Mouse (Mus musculus): ENCODE results near the gene Aff1. TPM values are rescaled to one million over a fixed set of nuclear protein-coding genes. Genes with fewer than 3 reads are reported as not detected.

The Aff1 gene
- total RNA-seq, 2 experiments from 2014 or later = 38.3 to 39.9 TPM

DNA sequence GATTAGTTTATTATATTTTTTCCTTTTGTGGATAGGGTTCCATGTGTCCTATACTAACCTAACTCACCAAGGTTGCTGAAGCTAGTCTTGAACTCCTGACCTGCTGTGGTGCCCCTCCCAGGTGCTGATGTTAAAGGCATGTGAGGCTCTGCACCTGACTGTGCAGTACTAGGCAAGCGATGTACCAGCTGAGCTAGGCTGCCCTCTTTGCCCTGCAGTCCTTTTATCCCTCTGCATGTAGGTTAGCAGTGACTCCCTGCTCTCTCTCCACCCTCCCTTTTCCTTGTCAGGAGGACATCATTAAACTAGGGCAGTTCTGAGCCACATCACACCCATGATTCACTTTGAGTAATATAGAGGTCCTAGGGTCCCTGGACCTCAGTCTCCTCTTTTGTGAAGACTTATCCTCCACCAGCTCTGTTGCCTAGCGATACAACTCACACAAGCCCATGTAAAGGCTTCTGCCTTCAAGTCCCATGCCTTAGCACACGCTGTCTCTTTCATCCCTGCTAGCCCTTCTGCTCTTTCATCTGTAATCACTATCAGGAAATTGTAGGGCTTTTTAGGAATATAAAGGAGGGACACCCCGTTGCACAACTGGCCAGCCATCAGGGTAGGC, 35.7 kb downstream of the Aff1 start:
- no peak for DNase-seq

DNA sequence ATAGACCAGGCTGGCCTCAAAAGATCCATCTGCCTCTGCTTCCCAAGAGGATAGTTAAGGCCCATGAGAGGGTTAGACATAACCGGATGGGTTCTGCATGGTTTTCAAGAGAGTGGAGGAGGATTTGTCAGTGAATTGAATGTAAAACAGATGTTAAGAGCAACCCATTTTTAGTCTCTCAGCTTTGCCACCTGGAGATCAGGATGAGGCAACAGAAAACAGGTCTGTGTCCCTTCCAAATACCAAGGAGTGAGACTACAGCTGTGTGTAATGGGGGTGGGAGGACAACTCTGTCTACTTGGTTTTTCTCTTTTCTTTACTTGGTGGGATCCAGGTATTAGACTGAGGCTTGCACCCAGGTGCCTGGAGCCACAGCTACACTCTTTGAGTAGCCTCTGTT, 37.1 kb downstream of the Aff1 start:
- no peak for DNase-seq

DNA sequence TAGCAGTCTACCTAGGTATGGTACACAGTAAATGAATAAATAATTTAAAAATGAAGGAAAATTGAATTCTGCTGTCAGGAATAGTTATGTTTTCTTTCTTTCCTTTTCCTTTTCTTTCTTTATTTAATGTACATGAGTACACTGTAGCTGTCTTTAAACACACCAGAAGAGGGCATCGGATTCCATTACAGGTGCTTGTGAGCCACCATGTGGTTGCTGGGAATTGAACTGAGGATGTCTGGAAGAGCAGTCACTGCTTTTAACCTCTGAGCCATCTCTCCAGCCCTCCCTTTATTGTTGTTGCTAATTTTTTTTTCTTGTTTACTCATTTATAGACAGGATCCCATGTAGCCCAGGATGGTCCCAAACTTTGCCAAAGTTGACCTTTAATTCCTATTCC, 38.0 kb downstream of the Aff1 start:
- DNase-seq = no peak

DNA sequence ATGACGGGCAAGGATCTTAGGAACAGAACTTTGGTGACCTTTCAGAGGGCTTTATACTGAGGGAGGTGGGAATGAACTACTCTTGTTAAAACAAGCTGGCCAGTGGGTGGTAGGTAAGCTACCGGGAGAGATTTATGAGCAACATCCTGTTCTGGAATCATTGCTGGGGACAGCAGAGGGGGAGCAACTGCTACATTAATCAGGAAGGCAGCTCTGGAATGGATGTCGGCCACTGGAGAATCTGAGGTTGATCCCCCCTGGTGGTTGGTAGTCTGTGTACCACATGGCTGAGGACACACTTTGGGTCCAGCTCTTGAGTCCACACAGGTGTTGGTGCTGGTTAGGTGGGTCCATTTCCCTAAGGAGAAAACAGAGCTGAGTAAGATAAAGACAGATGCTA, 38.6 kb downstream of the Aff1 start:
- no peak for DNase-seq

DNA sequence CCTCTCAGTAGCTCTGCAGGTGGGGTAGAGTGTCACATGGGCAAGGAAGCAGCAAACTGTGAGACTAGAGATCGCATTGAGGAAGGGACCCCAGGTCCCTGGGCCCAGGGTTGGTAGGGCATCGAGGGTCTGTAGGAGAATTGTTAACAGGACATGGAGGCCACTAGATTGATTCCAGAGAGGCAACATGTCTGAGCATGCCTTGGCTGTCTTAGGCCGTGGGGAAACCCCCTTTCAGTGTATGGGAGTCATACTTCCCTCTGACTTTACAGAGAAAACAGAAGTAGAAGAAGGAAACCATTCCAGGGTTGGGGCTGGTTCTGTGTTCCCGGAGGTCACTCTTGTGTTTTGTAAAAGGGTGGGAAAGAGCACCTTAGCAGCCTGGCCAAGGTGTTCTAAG, 40.4 kb downstream of the Aff1 start:
- no peak for DNase-seq

DNA sequence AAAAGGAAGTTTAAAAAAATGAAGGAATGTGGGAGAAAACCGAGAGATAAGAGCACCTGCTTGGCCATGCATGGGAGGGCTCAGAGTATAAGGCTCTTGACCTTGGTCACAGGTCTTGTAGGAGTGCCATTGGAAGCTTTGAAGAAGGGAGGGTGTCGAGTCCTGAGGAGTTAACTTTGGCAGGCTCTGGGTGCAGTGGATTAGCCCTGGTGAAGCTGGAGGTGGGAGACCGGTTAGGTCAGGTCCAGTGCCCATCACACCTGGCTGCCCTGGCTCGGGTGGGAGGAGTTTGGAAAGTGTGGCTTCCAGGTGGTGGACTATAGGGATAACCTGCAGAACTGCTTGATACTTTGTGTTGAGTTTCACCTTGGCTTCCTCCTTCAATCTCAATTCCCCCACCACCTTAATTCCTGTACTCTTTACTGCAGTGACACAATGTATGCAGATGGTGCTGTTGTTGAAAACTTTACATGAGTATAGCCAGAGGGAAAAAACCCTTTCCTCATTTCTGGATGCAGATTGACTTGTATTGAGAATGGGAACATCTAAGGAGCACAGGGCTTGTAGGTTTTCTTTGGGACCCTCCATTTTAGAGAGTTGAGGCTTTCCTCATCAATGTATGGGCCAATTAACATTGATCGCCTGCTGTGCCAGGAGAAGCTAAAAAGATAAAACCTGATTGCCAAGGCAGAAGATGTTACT, 43.4 kb downstream of the Aff1 start:
- no peak for DNase-seq

DNA sequence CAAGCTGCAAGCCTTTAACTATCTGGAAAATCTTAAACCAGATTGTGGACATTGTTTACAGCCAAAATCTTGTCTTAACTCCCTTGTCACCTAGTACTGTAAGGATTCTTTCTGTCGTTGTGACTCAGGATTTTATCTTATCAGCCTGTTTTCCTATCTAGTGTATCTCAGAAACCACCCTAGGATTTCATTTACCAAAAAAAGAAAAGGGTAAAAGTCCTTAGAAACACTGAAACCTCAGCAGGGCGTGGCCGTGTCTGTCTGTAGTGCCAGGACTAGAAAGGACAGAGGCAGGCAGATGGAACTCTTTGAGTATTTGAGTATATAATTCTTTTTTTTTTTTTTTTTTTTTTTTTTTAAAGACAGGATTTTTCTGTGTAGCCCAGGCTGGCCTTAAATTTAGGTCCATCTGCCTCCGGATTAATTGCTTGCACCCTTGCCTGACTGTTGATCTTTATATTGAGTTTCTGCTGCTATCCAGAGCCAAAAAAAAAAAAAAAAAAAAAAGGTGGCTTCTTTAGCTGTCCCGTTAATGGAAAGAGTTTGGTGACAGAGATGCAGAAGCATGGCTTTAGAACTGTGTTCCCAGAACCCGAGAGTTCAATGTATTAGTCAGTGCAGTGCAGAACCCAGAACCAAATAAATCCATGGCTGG, 44.5 kb downstream of the Aff1 start:
- DNase-seq = no peak

DNA sequence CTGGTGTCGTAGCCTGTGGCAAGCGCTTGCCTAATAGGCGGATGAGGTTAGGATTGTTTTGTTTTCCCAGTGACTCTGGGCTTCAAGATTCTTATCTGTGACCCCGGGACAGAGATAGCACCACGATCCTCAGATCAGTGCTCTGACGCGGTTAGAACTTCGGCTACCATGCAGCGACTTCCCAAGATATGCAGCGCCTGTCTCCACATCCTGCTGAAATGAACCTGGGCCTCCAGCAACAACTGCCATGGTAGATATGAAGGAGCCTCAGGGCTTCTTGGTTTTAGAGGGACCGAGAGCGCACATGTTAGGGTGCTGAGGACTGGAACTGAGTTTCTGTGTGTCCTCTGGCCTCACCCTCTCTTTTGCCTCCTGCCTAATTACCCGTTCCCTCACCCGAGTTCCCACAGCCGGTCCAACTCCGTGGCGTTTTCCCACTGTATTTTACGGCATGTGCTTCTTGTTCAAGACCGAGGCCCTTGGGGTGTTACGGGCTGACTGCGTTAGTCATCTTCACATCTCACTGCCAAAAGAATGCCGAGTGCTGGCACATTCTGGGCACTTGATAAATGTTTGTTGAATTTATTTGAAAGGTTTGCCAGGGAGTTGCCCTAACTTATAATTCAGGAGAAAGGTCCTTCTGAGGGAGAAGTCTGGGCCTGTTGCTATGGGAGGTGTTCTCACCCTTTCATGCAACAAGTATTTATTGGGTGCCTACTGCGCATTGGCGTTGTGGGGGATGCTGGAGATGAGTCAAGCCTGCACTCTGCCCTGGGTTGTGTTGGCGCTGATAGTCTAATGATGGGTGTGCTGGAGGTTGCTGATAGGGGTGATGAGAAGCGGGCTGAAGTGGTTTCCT, 45.3 kb downstream of the Aff1 start:
- DNase-seq = no peak

DNA sequence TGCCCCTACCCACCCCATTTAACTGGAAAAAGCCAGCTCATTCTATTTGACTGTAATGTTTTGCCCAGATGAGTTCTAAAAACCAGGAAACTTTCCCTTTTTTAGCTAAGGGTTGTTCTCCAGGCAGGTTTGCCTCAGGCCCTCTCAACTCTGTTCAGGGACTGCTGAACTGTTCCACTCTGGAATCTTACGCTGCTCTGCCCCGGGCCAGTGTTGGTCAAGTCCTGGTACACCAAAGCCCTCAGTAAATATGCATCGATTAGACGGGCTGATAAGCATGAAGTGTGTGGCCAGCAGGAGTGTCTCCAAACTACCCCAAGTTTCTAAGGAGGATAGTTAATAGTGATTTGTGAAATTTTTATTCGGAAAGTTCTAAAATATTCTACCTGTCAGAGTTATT, 46.3 kb downstream of the Aff1 start:
- no peak for DNase-seq

DNA sequence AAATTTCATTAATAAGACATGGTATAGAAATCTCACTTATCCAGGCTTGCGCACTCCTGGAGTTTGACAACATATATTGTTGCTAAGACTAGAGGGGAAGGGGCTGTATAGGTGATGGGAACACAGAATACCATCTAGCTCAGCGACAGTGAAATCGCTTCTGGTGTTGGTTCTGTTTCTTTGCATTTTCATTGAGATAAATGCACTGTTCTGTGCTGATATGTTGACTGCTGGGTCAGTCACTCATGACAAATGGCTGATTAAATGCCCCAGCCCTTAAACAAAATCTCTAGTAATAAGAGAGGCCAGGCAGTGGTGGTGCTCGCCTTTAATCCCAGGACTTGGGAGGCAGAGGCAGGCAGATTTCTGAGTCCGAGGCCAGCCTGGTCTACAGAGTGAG, 47.0 kb downstream of the Aff1 start:
- no peak for DNase-seq

DNA sequence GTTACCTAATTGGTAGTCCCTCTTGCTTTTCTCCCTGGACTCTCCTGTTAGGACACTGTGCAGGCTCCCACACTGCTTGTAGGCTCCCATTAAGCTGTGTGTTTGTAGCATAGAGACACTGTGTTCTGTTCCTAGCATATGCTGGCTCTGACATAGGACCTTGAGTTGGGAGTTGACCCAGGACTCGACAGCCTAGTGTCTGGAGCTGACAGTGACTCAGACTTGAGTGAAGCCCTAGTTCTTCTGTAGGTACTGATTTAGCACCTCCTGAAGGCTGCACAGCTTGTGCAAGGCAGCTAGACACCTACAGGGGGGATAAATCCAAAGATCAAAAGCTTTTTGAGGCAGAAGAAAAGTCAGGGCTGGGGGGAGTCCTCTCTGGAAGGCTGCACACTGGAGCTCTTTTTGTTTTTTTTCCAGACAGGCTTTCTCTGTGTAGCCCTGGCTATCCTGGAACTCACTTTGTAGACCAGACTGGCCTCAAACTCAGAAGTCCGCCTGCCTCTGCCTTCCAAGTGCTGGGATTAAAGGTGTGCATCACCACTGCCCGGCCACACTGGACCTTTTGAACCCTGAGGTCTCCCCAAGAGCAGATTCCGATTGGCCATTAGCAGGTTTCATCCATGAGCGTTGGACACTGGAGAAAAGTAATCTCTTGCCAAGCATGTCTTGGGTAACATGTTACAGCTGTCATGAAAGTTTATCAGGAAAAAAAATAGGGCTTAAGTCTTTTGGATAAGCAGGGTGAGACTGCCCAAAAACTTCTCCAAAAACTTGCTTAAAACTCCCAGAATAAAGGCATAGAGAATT, 48.1 kb downstream of the Aff1 start:
- no peak for DNase-seq

DNA sequence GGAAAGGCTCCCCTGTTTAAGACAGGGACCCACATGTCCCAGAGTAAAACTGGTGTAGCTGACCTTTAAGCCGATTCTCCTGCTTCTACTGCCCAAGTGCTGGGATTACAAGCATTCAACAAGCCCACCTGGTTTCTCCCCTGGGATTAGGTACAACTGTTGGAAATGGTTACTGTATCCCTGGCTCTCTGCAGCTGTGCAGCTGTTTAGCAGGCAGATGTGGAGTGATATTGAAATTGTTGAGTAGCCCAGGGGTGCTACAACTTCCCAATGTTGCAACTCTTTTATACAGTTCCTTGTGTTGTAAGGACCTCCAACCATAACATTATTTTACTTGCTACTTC, 48.7 kb downstream of the Aff1 start:
- no peak for DNase-seq

DNA sequence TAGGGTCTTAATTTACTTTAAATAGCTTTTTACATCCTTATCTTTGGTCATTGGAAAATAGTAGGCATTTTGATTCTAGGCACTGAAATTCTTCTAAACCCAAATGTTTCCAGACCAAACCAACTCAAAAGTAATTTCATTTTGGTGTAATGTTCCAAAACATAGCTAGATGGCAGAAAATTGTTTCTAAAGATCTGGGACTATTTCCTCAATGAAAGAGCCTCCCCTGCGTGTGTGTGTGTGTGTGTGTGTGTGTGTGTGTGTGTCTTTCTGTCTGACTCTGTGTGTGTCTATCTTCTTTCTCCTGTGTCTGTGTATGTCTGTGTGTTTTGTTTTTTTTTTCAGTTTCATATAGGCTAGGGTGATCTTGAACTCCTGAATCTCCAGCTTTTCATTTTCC, 49.3 kb downstream of the Aff1 start:
- DNase-seq = no peak

DNA sequence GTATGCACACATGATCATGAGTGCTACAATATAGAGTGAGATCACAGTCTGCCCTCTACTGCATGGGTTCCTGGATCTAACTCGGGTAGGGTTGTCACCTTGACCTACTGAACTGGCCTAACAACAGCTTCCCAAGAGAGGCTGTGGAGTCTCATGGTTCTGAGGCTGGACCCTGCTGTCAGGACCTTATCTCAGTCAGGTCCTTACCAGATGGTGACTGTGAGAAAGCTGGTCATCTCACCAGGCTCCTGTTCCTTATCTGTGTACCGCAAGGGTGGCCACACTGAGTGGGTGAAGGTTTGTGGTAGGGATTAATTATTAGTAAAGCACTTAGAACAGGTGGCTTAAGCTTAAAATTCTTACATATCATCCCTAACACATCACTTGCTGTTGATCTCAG, 49.8 kb downstream of the Aff1 start:
- no peak for DNase-seq

DNA sequence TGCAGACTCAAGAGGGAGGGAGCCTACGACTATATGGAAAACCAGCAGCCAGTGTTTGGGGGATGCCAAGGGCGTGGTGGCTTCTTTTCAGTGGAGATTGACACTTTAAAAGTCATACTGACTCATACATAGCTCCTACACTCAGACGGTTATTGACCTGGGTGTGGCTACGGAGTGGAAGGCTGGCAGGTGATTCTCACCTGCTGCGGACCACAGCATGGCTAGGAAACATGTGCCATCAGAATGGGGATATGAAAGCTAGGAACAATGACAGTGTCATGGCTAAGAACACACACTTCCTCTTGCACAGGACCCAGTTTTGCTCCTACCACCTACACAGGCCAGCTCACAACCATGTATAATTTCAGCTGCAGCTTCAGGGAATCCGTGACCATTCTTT, 52.4 kb downstream of the Aff1 start:
- no peak for DNase-seq

DNA sequence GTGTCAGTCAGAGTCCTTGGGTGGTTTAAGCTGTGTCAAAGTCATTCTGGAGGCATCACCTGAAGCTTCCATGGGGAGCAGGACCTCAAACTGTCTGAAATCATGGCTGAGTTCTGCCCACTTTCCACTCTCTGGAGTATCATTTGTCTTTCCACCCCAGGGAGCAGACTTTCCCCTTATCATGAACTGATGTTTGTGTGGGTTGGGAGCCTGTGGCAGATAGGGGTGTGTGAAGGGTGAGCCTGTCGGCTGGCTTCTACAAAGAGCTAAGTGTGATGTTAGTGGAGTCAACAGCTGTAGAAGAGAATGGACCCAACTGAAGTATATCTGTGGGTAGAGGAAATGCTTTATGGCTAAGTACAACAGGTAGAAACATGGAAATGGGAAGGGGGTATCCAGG, 53.5 kb downstream of the Aff1 start:
- no peak for DNase-seq

DNA sequence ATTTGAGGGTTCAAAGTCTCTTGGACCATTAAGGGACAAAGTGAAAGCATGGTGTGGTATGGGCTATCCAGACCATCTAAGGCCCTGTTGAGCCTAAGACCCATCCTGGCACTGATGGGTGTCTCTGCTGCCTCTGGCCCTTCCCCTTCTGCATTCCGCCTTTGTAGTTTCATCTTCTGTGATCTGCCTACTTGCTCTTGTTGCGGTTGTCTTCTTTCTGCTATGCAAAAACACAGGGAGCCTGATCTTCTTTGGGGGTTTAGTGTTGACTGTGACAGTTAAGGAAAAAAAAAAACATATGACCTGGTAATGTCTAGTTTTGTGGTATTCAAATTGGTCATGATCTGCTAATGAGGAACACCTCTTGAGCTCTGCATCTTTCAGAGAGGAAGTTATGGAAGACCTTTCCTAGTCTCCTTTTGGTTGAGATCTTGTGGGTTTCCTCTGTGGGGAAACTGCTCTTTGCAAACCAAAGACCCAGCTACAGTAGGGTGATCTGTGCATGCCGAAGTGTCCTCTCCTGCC, 54.4 kb downstream of the Aff1 start:
- DNase-seq = no peak

DNA sequence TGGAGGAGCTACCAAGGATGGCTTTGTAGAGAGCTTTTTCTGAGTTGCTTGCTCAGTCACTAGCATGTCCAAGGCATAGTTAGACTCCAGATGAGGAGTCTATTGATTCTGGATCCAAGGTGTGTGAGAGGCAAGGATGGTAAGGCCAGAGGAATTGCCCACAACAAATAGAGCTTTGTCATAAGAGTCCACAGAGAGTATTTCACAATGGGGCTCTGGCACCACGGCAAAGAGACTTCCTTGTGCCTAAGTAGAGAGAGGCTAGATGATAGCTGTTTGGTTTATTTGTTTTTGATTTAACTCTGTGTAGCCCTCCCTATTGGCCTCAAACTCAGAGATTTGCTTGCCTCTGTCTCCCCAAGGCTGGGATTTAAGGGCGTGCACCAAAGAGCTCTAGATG, 54.9 kb downstream of the Aff1 start:
- DNase-seq = no peak

DNA sequence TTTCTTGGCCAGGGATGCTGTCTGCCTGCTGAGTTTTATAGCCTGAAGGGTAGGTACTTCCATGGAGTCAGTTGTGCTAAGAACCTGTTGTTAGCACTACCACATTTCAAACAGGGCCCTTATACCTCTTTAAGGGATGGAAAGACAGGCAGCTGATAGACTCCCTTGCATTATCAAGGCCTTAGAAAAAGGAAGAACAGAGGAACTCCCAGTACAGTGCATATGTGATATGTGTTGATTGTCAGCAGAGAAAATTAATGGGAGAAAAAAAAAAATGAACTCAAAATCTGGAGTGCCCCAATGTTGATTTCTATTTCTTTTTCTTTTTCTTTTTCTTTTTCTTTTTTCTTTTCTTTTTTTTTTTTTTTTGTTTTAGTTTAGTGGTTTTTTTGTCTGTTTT, 56.2 kb downstream of the Aff1 start:
- DNase-seq = no peak

DNA sequence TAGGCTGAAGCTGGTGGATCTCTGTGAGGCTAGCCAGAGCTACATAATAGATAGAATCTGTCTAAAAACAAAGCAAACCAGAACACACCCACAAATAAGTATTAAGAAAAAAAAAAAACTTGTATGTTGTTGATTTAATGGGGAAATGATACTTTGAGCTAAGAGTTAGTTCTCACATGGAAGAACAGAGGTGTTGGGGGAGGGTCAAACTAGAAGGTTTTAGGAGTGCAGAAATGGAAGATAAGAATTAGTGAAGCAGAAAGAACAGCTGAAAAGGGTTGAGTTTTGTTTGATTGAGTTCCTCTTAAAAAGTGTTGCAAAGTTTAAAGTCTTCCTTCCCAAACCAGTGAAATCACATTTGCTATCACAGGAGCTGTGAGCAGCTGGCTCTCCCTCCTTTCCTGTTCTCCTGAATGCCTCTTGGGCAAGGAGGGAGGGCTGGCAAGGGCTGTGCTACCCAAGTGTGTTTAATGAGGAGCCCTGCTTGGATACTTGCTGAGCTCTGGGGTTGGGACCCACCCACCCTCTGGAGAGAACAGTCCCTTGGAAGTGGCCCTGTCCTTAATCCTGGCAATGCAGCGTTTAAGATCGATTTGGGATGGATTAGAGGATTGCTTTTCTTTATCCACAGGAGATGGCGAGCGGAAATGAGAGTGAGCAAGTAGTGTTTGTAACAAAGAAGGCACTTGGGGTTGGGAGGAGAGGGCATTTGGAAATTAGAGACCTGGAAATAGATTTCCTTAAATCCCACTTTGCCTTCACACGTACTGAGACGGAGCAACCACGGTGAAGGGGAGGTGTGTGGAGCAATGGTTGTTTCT, 57.5 kb downstream of the Aff1 start:
- DNase-seq = no peak
